Comparison of ENCODE assay signal across 14 mouse cellular contexts in genomic region chr3:83904176-83904958, GRCm38 (mm10).
DNase-seq lines count a peak whose midpoint lies in the region; ATAC-seq and TF ChIP-seq lines count a peak whose summit lies in the region.
"Had no signal": no experiment of that assay in that cellular context is flagged by ENCODE, and none has a peak within 500 bp of the region (broad histone marks: within the 10 kb centered on the region; RNA-seq: fewer than 3 reads in every experiment).

No protein-coding gene starts in this region.

- no peak for TF ChIP-seq CTCF in midbrain, postnatal 0 days (IDR thresholded peaks at IDR 0.05)
- TF ChIP-seq CTCF in thymus, adult 2 months (IDR thresholded peaks at IDR 0.05; ENCODE audit: borderline replicate concordance, control insufficient read depth, extremely low read depth, insufficient read depth, low read length, poor library complexity): no peak

- peaks cover 62% of the 10 kb centered on the region for H3K36me3 ChIP-seq in hindbrain, embryonic 15.5 days
- peaks cover 93% of the 10 kb centered on the region for H3K36me3 ChIP-seq in hindbrain, embryonic 13.5 days
- peaks cover 63% of the 10 kb centered on the region for H3K36me3 ChIP-seq in midbrain, postnatal 0 days (ENCODE audit: insufficient read depth, low read length)
- peaks cover 46% of the 10 kb centered on the region; the same call in 1 of the 2 replicates for H3K36me3 ChIP-seq in midbrain, embryonic 15.5 days (replicated peaks)
- H3K36me3 ChIP-seq in stomach, embryonic 16.5 days (ENCODE audit: control insufficient read depth, insufficient read depth, low read length): peaks cover 17% of the 10 kb centered on the region
- peaks cover 79% of the 10 kb centered on the region for H3K36me3 ChIP-seq in thymus, adult 2 months (ENCODE audit: control insufficient read depth, insufficient read depth, low read length)

- H3K4me1 ChIP-seq in hindbrain, embryonic 15.5 days (replicated peaks): no peaks in the 10 kb centered on the region
- peaks cover 7% of the 10 kb centered on the region; the same call in 1 of the 2 replicates for H3K4me1 ChIP-seq in hindbrain, embryonic 13.5 days (replicated peaks)
- no peaks in the 10 kb centered on the region for H3K4me1 ChIP-seq in midbrain, postnatal 0 days (ENCODE audit: insufficient read depth, low read length)
- no peaks in the 10 kb centered on the region for H3K4me1 ChIP-seq in midbrain, embryonic 15.5 days
- 0 out of 2 replicates have a peak, but pooled peaks cover 3% of the 10 kb centered on the region for H3K4me1 ChIP-seq in stomach, embryonic 16.5 days (ENCODE audit: control insufficient read depth, insufficient read depth, low read length)
- no peaks in the 10 kb centered on the region for H3K4me1 ChIP-seq in thymus, adult 2 months (replicated peaks; ENCODE audit: control insufficient read depth, insufficient read depth, low read length)
- H3K4me1 ChIP-seq: limb, embryonic 10.5 days had no signal

- 0 out of 2 replicates have a peak overlapping the region, but pooled peaks have one; percentile 46 for H3K27ac ChIP-seq in hindbrain, embryonic 15.5 days (replicated peaks)
- no peak overlapping the region; the same call in 1 of the 2 replicates for H3K27ac ChIP-seq in hindbrain, embryonic 13.5 days
- H3K27ac ChIP-seq in midbrain, postnatal 0 days (ENCODE audit: low read depth, low read length): no peak overlapping the region
- no peak overlapping the region for H3K27ac ChIP-seq in midbrain, embryonic 15.5 days
- H3K27ac ChIP-seq in stomach, embryonic 16.5 days (ENCODE audit: low read length): no peak overlapping the region
- H3K27ac ChIP-seq in thymus, adult 2 months (ENCODE audit: control insufficient read depth, insufficient read depth, low read length): no peak overlapping the region
- H3K27ac ChIP-seq: limb, embryonic 10.5 days; liver, embryonic 14.5 days; macrophage had no signal

- no peak for DNase-seq in frontal cortex, postnatal 14 days (ENCODE audit: low spot score in 2 of 2)
- peak; percentile 10 for DNase-seq in midbrain, postnatal 0 days (ENCODE audit: low spot score)
- DNase-seq in thymus, adult 2 months: no peak
- DNase-seq: cerebellum, adult 11 months; kidney, postnatal 36 days had no signal

- peak; percentile 84 for ATAC-seq in frontal cortex, adult (ENCODE audit: low TSS enrichment)
- ATAC-seq in hindbrain, embryonic 15.5 days (ENCODE audit: low FRiP score, low read depth): no peak
- ATAC-seq in hindbrain, embryonic 13.5 days (ENCODE audit: low FRiP score): no peak
- ATAC-seq in midbrain, postnatal 0 days (ENCODE audit: low FRiP score): no peak
- ATAC-seq in midbrain, embryonic 15.5 days (replicated peaks): no peak
- peak; percentile 41; the same call in 1 of the 2 replicates for ATAC-seq in stomach, embryonic 16.5 days (ENCODE audit: insufficient read depth, low FRiP score)
- ATAC-seq: intestine, embryonic 16.5 days had no signal

- H3K9ac ChIP-seq in hindbrain, embryonic 15.5 days: no peak overlapping the region
- no peak overlapping the region for H3K9ac ChIP-seq in hindbrain, embryonic 13.5 days
- H3K9ac ChIP-seq in midbrain, postnatal 0 days (replicated peaks; ENCODE audit: low read length, poor library complexity, severe bottlenecking): no peak overlapping the region
- H3K9ac ChIP-seq in midbrain, embryonic 15.5 days: no peak overlapping the region
- H3K9ac ChIP-seq in stomach, embryonic 16.5 days (ENCODE audit: low read length): no peak overlapping the region
- H3K9ac ChIP-seq: liver, embryonic 14.5 days had no signal

- no peak overlapping the region for H3K4me3 ChIP-seq in hindbrain, embryonic 15.5 days
- no peak overlapping the region for H3K4me3 ChIP-seq in hindbrain, embryonic 13.5 days
- no peak overlapping the region for H3K4me3 ChIP-seq in midbrain, postnatal 0 days (ENCODE audit: low read depth, low read length)
- H3K4me3 ChIP-seq in midbrain, embryonic 15.5 days: no peak overlapping the region
- no peak overlapping the region for H3K4me3 ChIP-seq in stomach, embryonic 16.5 days (replicated peaks; ENCODE audit: low read length)
- no peak overlapping the region for H3K4me3 ChIP-seq in thymus, adult 2 months (ENCODE audit: control insufficient read depth, insufficient read depth, low read length)
- H3K4me3 ChIP-seq: limb, embryonic 10.5 days had no signal

- WGBS in hindbrain, embryonic 15.5 days: 79% methylated on average over 14 of the region's 14 CpGs
- WGBS in hindbrain, embryonic 13.5 days: 82% methylated on average over 14 of the region's 14 CpGs
- WGBS in midbrain, postnatal 0 days: 70% methylated on average over 14 of the region's 14 CpGs
- 75% methylated on average over 14 of the region's 14 CpGs for WGBS in midbrain, embryonic 15.5 days
- WGBS in stomach, embryonic 16.5 days: 64% methylated on average over 14 of the region's 14 CpGs
- 93% methylated on average over 14 of the region's 14 CpGs for WGBS in thymus, adult 2 months

- H3K27me3 ChIP-seq in hindbrain, embryonic 15.5 days: no peaks in the 10 kb centered on the region
- no peaks in the 10 kb centered on the region for H3K27me3 ChIP-seq in hindbrain, embryonic 13.5 days
- H3K27me3 ChIP-seq in midbrain, postnatal 0 days (ENCODE audit: insufficient read depth, low read length): no peaks in the 10 kb centered on the region
- no peaks in the 10 kb centered on the region for H3K27me3 ChIP-seq in midbrain, embryonic 15.5 days (replicated peaks)
- no peaks in the 10 kb centered on the region for H3K27me3 ChIP-seq in stomach, embryonic 16.5 days (ENCODE audit: control insufficient read depth, insufficient read depth, low read length)
- H3K27me3 ChIP-seq in thymus, adult 2 months (ENCODE audit: control insufficient read depth, insufficient read depth, low read length): no peaks in the 10 kb centered on the region

- H3K4me2 ChIP-seq in hindbrain, embryonic 15.5 days: no peak overlapping the region
- no peak overlapping the region for H3K4me2 ChIP-seq in hindbrain, embryonic 13.5 days
- H3K4me2 ChIP-seq in midbrain, postnatal 0 days (ENCODE audit: low read depth, low read length, poor library complexity, severe bottlenecking): no peak overlapping the region
- no peak overlapping the region for H3K4me2 ChIP-seq in midbrain, embryonic 15.5 days
- H3K4me2 ChIP-seq in stomach, embryonic 16.5 days (ENCODE audit: low read depth, low read length): no peak overlapping the region

- TF ChIP-seq POLR2A in thymus, adult 2 months (IDR thresholded peaks at IDR 0.05; ENCODE audit: control insufficient read depth, extremely low read depth, insufficient read depth, low read length, poor library complexity): no peak

- H3K9me3 ChIP-seq in hindbrain, embryonic 15.5 days: no peaks in the 10 kb centered on the region
- H3K9me3 ChIP-seq in hindbrain, embryonic 13.5 days: no peaks in the 10 kb centered on the region
- no peaks in the 10 kb centered on the region for H3K9me3 ChIP-seq in midbrain, postnatal 0 days (ENCODE audit: low read length)
- no peaks in the 10 kb centered on the region for H3K9me3 ChIP-seq in midbrain, embryonic 15.5 days
- no peaks in the 10 kb centered on the region for H3K9me3 ChIP-seq in stomach, embryonic 16.5 days (replicated peaks; ENCODE audit: control insufficient read depth, low read length)
- H3K9me3 ChIP-seq: limb, embryonic 10.5 days had no signal

Comparison
In these comparisons a context has a peak if more than half of its experiments do, and no peak if none do; other contexts are left out.
1. ATAC-seq: peak in frontal cortex, adult (single experiment) and stomach, embryonic 16.5 days (single experiment); none in hindbrain, embryonic 15.5 days (single experiment), hindbrain, embryonic 13.5 days (single experiment), midbrain, postnatal 0 days (single experiment) and midbrain, embryonic 15.5 days (single experiment).